Mouse (Mus musculus) 3134 (cell line): ENCODE results near the gene Limd1.
A peak's percentile ranks its signal among the peaks of the same experiment; 100 is the strongest.

ENCODE experiments used
- DNase-seq: peaks from one replicate; pipeline ENCODE4 v3.0.0-alpha.2; 2011; ENCODE audit warnings: low spot score; ENCODE audit not compliant: insufficient read length; ENCODE audit errors: extremely low read depth

The Limd1 gene

DNA sequence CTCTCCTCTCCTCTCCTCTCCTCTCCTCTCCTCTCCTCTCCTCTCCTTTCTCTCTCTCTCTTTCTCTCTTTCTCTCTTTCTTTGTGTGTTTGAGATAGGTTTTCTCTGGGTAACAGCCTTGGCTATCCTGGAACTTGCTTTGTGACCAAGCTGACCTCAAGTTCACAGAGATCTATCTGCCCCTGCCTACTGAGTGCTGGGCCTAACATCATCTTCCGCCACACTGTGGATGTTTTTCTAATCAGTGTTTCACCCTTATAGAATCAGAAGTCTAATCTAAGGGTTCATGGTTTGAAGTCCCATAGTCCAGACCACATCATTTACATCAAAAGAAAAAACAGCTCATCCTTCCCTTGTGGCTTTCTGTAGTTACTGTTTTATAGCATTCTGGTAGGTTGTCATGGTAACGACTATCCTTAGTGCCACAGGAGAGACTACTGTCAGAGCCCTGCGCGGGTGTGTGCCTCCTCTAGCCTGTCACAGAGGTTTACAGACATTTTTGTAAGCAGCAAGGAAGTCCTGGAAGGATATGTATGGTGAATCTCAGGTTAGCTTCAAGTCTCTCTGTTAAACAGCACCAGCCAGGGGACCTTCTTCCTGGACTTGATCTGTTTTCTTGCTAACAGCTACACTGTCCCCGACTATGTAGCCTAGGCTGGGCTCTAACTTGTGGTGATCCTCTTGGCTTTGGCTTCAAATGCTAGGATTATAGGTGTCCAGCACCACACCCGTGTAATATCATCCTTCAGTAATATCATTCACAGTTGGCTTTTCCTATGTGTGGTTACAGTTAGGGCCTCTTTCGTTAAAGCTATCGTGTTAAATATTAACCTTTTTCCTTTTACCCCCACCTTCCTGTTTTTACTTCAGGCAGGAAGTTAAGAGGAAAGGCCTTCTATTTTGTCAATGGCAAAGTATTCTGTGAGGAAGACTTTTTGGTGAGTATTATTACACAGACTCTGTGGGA, 31.4 kb downstream of the Limd1 start:
- DNase-seq: no peak

GRCm38 (mm10) chr9:123510926-123511325, 32.4 kb downstream of the Limd1 start:
- no peak for DNase-seq

GRCm38 (mm10) chr9:123512482-123512881, 34.0 kb downstream of the Limd1 start:
- DNase-seq: no peak

- no peak for DNase-seq
Observed at GRCm38 (mm10) chr9:123515087-123515486, 36.6 kb downstream of the Limd1 start.

GRCm38 (mm10) chr9:123516641-123517385, 38.3 kb downstream of the Limd1 start:
- no peak for DNase-seq

DNA sequence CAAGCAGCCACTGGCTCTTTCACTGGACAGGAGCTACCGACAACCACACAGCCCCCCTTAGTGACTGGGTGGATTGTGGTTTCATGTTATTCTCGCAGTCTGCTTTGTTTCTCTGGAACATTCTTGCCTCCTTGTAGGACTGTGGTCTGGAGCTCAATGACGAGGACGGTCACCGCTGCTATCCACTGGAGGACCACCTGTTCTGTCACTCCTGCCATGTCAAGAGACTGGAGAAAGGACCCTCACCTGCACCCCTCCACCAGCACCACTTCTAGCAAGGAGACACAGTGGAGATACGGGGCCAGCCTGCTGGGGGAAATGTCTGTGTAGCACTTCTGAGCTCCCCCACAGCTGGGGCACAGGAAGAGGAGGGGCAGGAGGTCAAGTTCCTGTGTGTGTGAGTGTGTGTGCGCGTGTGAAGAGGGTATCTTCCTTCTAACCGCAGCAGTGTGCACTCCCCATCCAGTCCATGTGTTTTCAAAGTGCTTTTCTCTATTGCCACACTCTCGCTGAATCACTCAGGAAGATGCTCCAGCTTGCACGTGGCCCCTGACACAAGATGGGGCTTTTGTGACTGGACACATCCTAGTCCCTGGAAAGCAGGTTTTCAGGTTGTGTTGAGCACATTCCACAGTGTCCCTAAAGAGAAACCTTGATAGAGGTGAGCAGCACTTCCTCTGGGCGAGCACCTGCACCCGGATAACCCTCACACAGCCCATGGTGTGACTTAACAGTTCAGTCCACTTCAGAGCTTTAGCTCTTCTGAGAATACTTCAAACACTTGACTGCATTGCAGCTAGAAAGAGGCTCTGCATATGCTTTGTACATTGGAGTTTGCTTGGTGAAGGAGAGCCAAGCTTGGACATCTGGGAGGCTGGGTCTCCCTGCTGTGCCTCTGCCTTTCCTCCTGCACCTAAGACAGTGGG, 40.7 kb downstream of the Limd1 start:
- no peak for DNase-seq

DNA sequence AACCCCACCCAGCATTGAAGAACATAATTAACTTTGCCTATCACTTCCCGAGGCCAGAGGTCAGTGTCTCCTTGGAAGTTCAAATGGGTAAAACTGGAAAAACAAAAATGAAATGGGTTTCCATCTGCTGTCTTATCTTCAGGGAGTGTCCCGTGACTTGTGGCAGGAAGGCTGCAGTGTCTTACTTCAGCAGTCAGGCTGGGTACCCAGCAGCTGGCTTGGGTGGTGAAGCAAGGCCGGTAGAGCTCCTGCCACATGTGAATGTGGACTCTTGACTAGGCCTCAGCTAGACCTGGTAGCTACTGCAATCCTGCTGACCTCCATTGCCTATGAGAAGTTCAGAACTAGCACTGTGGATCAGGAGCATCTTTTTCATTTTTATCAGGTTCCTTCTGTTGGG, 42.2 kb downstream of the Limd1 start:
- DNase-seq: no peak

DNA sequence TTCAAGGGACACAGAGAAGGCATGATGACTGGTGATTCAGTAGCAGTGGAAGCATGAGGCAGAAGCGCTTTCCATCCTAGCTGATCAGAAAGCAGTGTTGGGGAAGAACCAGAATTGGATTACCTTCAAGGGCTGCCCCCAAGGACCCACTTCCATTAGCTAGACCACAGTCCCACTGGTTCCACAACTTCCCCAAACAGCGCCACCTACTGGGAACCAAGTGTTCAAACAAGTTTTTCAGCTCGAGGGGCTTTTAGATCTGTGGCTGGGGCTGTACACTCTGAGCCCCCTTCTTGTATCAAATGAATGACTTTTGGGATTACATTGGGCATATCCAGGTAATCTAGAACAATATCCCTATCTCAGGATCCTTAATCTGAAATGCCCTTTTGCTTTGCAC, 45.2 kb downstream of the Limd1 start:
- no peak for DNase-seq

DNA sequence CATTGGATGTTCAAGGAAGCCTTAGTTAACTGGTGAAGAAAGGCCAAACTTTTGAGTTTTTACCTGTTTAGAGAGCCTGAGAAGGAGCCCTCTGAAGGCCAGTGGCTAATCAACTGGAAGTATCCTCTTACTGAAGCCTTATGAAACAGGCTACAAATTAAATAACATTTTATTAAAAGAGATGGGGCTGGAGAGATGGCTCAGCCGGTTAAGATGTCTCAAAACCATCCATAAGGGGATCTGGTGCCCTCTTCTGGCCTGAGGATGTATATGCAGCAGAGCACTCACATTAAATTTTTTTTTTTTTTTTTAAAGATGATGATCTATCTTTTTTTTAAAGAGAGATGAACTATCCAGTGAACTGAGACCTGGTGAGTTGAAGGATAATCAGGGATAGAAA, 46.6 kb downstream of the Limd1 start:
- peak; percentile 26 for DNase-seq

- no peak for DNase-seq
Observed at GRCm38 (mm10) chr9:123526502-123526901, 48.0 kb downstream of the Limd1 start.

- peak; percentile 30 for DNase-seq
Observed at GRCm38 (mm10) chr9:123528087-123528925, 49.8 kb downstream of the Limd1 start.

DNA sequence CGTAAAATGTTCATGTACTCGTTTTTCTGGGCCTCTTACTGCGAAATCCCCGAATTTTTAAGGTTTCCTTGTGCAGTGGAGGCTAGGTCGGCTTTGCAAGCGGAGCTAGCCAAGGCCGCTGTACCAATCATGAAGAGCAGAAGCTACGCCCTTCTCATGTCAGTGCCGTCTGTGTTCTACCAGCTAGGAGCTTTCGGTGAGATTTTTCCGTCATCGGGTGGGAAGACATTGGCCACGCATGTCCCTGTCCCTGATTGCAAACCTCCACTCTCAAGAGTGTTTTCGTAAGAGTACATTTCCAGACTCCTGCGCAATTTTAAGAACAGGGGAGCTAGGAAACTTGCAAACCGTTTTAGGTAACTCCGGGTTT, 50.4 kb downstream of the Limd1 start:
- no peak for DNase-seq

DNA sequence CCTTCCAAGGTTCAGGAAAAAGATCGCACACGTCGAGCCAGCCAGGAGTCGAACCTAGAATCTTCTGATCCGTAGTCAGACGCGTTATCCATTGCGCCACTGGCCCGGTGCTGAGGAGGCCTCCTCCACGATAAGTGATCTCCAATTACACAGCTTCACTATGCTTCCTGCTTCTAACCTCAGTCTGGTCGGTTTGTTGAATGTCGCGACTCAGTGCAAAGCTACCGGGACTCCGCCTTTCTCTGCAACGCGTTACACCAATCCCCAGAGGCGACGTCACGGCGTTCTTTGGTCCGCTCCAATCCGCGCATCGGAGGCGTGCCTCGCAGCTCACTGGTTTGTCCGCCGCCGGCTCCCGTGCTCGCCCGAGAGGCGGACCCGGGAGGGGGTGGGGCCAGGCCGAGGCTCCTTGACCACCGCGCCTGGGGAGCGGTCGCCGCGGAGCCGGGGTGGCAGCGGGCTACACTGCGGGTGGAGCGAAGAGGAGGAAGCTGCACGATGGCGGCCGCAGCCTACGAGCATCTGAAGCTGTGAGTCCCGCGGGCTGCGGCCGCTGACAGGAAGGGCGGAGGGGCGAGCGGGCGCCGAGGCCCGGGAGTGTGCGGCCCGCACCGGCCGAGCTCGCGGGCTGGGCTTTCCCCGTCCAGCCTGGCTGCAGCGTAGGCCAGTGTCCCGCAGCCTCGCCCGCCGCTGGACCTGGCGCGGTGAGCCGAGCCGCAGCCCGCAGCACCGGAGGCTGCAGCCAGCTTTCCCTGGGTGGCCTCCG, 51.1 kb downstream of the Limd1 start, which contains the start of gene Sacm1l:
TSS of gene Sacm1l (plus strand) at position 368 of the 766 bp plus-strand sequence.
- peak; percentile 98 for DNase-seq

DNA sequence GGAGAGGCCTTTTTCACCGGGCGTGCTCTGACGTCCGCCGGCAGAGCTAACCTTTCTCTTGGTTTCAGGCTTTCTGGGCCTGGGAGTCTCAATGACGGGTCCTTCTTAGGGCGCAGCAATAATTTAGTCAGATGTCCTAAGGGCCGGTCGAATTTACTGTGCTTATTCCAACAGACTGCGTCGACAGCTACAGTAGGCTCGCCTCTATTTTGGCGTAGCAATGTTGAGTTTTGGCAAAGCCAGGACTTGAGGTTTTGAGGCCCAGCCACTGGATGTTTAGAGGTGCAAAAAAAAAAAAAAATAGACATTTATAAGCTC, 51.6 kb downstream of the Limd1 start:
- no peak for DNase-seq

DNA sequence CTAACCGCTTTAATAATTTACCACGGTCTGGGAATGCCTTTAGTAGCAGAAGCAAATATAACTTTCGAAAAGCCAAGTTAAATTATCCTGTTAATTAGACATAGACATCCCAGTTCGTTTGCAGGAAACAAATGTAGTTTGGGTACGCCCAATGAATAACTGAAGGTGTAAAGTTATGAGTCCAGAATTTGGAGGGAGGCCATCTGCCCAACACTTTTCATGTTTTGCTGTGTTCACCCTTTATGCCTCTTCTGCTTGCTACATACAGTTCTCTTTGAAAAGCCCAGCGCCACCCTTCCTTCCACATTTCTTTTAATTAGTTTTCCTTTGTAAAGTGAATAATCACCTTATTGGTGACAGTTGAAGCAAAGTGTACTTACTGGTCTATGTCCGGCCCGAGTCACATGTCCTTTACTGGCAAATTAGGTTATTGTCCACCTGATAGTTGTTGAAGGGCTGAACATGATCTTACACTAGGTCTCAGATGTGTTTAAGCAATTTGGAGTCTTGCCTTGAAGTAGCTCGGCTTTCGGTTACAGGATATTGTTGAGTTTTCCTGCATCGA, 52.1 kb downstream of the Limd1 start:
- DNase-seq: no peak

DNA sequence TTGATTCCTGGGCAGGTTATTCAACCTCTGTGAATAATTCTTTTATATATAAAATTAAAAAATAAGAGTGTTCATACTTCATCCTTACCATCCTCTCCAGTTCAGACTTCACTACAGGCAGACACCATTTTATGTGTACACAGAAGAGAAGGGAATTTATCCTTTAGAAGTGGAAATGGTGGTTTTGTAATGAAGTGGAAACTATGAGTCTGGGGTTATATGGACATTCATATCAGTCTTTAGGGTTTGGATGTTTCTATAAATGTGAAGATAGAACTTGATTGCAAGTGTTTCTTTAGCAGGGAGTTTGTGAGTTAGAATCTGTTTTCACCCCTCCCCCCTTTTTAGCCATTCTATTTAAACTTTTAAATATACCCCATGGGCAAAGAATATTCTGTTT, 52.7 kb downstream of the Limd1 start:
- no peak for DNase-seq

DNA sequence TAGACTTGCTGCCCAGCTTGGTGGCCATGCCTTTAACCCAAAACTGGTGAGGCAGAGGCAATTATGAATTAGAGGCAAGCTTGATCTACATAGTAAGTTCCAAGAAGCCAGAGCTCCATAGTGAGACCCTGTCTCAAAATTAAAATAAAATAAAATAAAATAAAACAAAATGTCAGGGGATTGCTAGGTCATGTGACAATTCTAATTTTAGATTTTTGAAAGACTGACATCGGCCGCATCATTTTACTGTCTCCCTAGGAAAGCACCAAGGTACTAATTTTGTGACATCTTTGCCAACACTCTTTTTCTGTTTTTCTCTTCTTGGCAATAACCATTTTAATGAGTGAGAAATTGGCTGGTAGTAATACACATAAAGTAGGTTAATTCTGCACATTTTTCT, 58.1 kb downstream of the Limd1 start:
- no peak for DNase-seq

DNA sequence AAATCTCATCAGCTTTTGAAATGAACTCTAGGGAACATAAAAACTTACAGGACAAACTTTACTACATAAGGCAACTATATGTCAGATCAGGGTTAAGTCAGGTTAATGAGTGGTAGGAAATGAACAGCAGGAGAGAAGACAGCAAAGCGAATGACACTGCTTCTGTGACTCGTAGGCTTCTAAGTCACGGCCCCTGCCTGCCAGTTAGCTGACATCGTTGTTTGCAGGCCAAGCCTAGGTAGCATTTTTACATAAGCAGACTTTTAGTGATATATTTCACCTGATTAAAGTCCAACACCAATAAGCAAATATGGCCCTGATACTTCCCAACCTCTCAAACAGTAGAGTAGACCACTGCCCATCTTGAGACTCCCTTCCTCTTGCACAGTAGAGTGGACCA, 59.7 kb downstream of the Limd1 start:
- DNase-seq: no peak

GRCm38 (mm10) chr9:123539093-123539492, 60.6 kb downstream of the Limd1 start:
- DNase-seq: no peak
